Mouse (Mus musculus): ENCODE results near the gene Rbks. TPM values are rescaled to one million over a fixed set of nuclear protein-coding genes. Genes with fewer than 3 reads are reported as not detected.

The Rbks gene
- polyA plus RNA-seq (2015; fragmentation: Nextera tagmentation; extraction: Ambion mirVana) = 24.7 and 25.5 TPM in 2 replicates

GRCm38 (mm10) chr5:31696971-31697643, at the start of gene Rbks:
TSS of gene Rbks (minus strand) at chr5:31697627.

GRCm38 (mm10) chr5:31697644-31698296, 343 bp upstream of the Rbks start, which contains the start of gene Babam2:
TSS of gene Babam2 (plus strand) at chr5:31697684.

GRCm38 (mm10) chr5:31596481-31597429, 100.7 kb downstream of the Rbks start, which contains the start of gene Mrpl33:
TSS of gene Mrpl33 (plus strand) at chr5:31596935.

Other genes with a start within 250 kb of the Rbks start
- gene Zfp512, start 245.2 kb downstream of the Rbks start, polyA plus RNA-seq (2015; fragmentation: Nextera tagmentation; extraction: Ambion mirVana) = 21.0 and 25.4 TPM in 2 replicates
- gene 4930548H24Rik, start 211.9 kb downstream of the Rbks start, polyA plus RNA-seq (2015; fragmentation: Nextera tagmentation; extraction: Ambion mirVana) = not detected in 2 replicates
- gene Gpn1, start 202.9 kb downstream of the Rbks start, polyA plus RNA-seq (2015; fragmentation: Nextera tagmentation; extraction: Ambion mirVana) = 17.1 and 19.3 TPM in 2 replicates
- 17.9 and 19.3 TPM in 2 replicates for gene Slc4a1ap, start 170.6 kb downstream of the Rbks start, polyA plus RNA-seq (2015; fragmentation: Nextera tagmentation; extraction: Ambion mirVana)
- 9.7 and 11.1 TPM in 2 replicates for gene Supt7l, start 169.8 kb downstream of the Rbks start, polyA plus RNA-seq (2015; fragmentation: Nextera tagmentation; extraction: Ambion mirVana)
- gene Mrpl33, start 100.7 kb downstream of the Rbks start, polyA plus RNA-seq (2015; fragmentation: Nextera tagmentation; extraction: Ambion mirVana) = 314 and 320 TPM in 2 replicates
- gene Babam2, start 57 bp upstream of the Rbks start, polyA plus RNA-seq (2015; fragmentation: Nextera tagmentation; extraction: Ambion mirVana) = 46.8 and 50.4 TPM in 2 replicates